In the genomic region with DNA sequence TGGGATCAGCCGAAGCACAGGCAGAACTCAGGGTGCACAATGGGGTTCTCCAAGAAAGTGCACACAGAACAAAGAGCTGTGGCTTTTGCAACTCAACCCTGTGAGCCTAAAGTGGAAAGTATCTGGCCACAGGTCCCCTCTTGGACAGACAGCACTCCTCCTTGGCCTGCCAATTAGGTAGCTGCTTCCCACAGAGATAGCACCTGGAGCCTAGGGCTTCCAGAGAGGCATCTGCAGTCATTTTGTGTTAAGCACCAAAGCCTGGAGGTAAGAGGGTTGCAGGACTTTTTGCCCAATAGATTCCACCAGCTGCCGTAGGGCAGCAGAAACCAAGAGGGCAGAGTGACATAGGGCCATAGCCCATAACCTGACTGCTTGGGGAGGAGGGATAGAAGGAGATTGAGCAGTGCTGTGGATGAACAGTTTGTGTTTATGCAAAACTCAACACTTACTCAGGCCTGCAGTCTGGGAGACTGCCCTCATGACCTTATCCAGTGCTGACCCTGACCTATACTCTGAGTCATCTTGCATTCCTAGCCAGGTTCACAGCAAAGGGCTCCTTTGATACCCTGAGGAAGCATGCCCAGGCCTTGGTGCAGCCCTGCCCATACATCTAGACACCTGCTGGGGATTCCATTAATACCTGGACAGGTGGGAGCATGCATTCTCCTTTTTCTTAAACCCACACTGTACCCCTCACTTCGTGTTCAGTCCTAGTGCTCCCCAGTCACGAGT, we compare ENCODE assay signal across 21 mouse cellular contexts. TPM values are rescaled to one million over a fixed set of nuclear protein-coding genes. Genes with fewer than 3 reads are reported as not detected.
DNase-seq lines count a peak whose midpoint lies in the region; ATAC-seq and TF ChIP-seq lines count a peak whose summit lies in the region.
"Had no signal": no experiment of that assay in that cellular context is flagged by ENCODE, and none has a peak within 500 bp of the region (broad histone marks: within the 10 kb centered on the region; RNA-seq: fewer than 3 reads in every experiment).

No protein-coding gene starts in this region.

- in situ Hi-C loops in Patski (cut with MboI; ENCODE audit: low pct_unique_long_range_greater_than_20kb): loop anchor here (5.0 kb wide), 1 partner anchor 187 kb away; no protein-coding TSS in a partner anchor

- no peak for DNase-seq in cerebellum, postnatal 4 days (ENCODE audit: low spot score in 2 of 2)
- no peak for DNase-seq in Patski (ENCODE audit: low read depth, low spot score)
- peak; percentile 89 for DNase-seq in brain, adult 2 months (ENCODE audit: low read depth, low spot score)
- DNase-seq in cerebellum, adult 9-11 months: peak; percentile 84
- DNase-seq in natural killer cell, adult 2 months (ENCODE audit: low spot score in 2 of 2): no peak
- no peak for DNase-seq in kidney, adult 11 months
- DNase-seq in lung, adult 18-20 months: no peak
- DNase-seq: forebrain, postnatal 0 days; heart, postnatal 36 days; kidney, postnatal 4 days; layer of hippocampus, adult 9-11 months; lung, adult 2 months; right cerebral cortex, postnatal 25 days; thymus, postnatal 14 days had no signal

- no peaks in the 10 kb centered on the region for H3K27me3 ChIP-seq in Patski
- H3K27me3 ChIP-seq: embryonic facial prominence, embryonic 13.5 days; heart, embryonic 12.5 days; kidney, embryonic 15.5 days; stomach, embryonic 15.5 days had no signal

- peak; percentile 33; the same call in 1 of the 2 replicates for ATAC-seq in cerebellum, adult (ENCODE audit: insufficient number of reproducible peaks, low FRiP score, low TSS enrichment)
- ATAC-seq in Patski: peak; percentile 34
- ATAC-seq: forebrain, postnatal 0 days; hindbrain, embryonic 16.5 days; intestine, embryonic 16.5 days had no signal

- TF ChIP-seq CTCF in Patski (IDR thresholded peaks at IDR 0.05): no peak

- POLR2A ChIA-PET in Patski (lab: Charles Lee): interaction anchor here (0.7 kb wide), 2 partner anchors 130 to 290 kb away, joined by 3 to 4 read pairs; a partner anchor contains a TSS

- CTCF ChIA-PET in Patski (lab: Charles Lee): interaction anchor here (0.8 to 4.7 kb wide), 5 partner anchors 13 to 288 kb away, joined by 3 to 23 read pairs (median 7); no protein-coding TSS in a partner anchor

RNA-seq across cellular contexts. Expression of a gene that starts 10.4 kb away (rescaled TPM):
- 22.7 TPM for polyA plus RNA-seq in Patski (2021)

RNA-seq across cellular contexts. Expression of a gene that starts 25.1 kb away (rescaled TPM):
- 44.8 TPM for polyA plus RNA-seq in Patski (2021)

RNA-seq across cellular contexts. Expression of a gene that starts 25.6 kb away (rescaled TPM):
- 41.8 TPM for polyA plus RNA-seq in Patski (2021)

Comparison
In these comparisons a context has a peak if more than half of its experiments do, and no peak if none do; other contexts are left out.
1. DNase-seq: peak in brain, adult 2 months (single experiment) and cerebellum, adult 9-11 months (single experiment); none in cerebellum, postnatal 4 days (0 of 2), Patski (single experiment), natural killer cell, adult 2 months (0 of 2), kidney, adult 11 months (single experiment) and lung, adult 18-20 months (0 of 2).